Mouse (Mus musculus) ES-E14 (cell line): Measurements from ENCODE around the gene Car7. TPM values are rescaled to one million over a fixed set of nuclear protein-coding genes. Genes with fewer than 3 reads are reported as not detected.
"Not testable (repeated sequence)": the region's sequence is repeated elsewhere in the genome, so short reads cannot be mapped to it uniquely, and the experiment has no call there.

Experiments used
- DNase-seq: peaks from one replicate; pipeline ENCODE4 v3.0.0-alpha.2; 2013; ENCODE audit warnings: low read depth, low spot score
- H3K27ac ChIP-seq: 2 replicates; pipeline ENCODE4 v1.5.1; 2012; ENCODE audit warnings: low read depth, mild to moderate bottlenecking, low read length, moderate library complexity, mixed read lengths; ENCODE audit not compliant: poor library complexity, insufficient read depth, severe bottlenecking
- H3K36me3 ChIP-seq: 2 replicates; pipeline ENCODE4 v1.6.1; 2012; ENCODE audit warnings: mild to moderate bottlenecking, low read length, moderate library complexity, mixed read lengths; ENCODE audit not compliant: control insufficient read depth, poor library complexity, insufficient read depth, severe bottlenecking
- H3K4me1 ChIP-seq, 2 experiments: fragments of 150-350 bp in 1 of 2; sonication (generic) in 1 of 2; 2 replicates each; pipeline ENCODE4 v1.6.1; 2012; ENCODE audit warnings: low read length in 2 of 2, mild to moderate bottlenecking in 1 of 2, mixed read lengths in 1 of 2; ENCODE audit not compliant: control insufficient read depth in 2 of 2, insufficient read depth in 2 of 2, poor library complexity in 1 of 2
- H3K4me3 ChIP-seq, 2 experiments: fragments of 150-350 bp in 1 of 2; sonication (generic) in 1 of 2; 2 replicates each; pipeline ENCODE4 v1.5.1; 2012; ENCODE audit warnings: low read length in 2 of 2, low read depth in 1 of 2, mild to moderate bottlenecking in 1 of 2, mixed read lengths in 1 of 2; ENCODE audit not compliant: insufficient read depth in 1 of 2, poor library complexity in 1 of 2, severe bottlenecking in 1 of 2
- H3K9ac ChIP-seq: 2 replicates; pipeline ENCODE4 v1.6.1; 2012; ENCODE audit warnings: low read depth, mild to moderate bottlenecking, low read length, mixed read lengths; ENCODE audit not compliant: poor library complexity, insufficient read depth, severe bottlenecking
- H3K9me3 ChIP-seq: fragments of 150-350 bp; sonication (generic); 2 replicates; pipeline ENCODE4 v1.6.1; 2012; ENCODE audit warnings: low read depth, mild to moderate bottlenecking, low read length; ENCODE audit not compliant: control insufficient read depth, insufficient read depth
- CHD2 ChIP-seq: IDR thresholded peaks from 2 replicates; pipeline ENCODE4 v1.6.1; 2014; ENCODE audit warnings: mild to moderate bottlenecking, low read depth, low read length, inconsistent platforms
- HCFC1 ChIP-seq: IDR thresholded peaks from 2 replicates; pipeline ENCODE4 v1.6.1; 2012; ENCODE audit warnings: low read length, inconsistent platforms, borderline replicate concordance; ENCODE audit not compliant: insufficient read depth
- MAFK ChIP-seq: IDR thresholded peaks from 2 replicates; pipeline ENCODE4 v1.6.1; 2014; ENCODE audit warnings: mild to moderate bottlenecking, low read depth, low read length, inconsistent platforms; ENCODE audit not compliant: insufficient read depth
- ZC3H11A ChIP-seq: IDR thresholded peaks from 2 replicates; pipeline ENCODE4 v1.6.1; 2012; ENCODE audit warnings: low read depth, mild to moderate bottlenecking, inconsistent platforms, low read length, borderline replicate concordance
- ZNF384 ChIP-seq: IDR thresholded peaks from 2 replicates; pipeline ENCODE4 v1.6.1; 2012; ENCODE audit warnings: low read depth, low read length, inconsistent platforms
- in situ Hi-C, 2 experiments: fragments of 600-800 bp; cut with MboI; formaldehyde crosslinking; loops; one replicate each; pipeline ENCODE4 v1.15.1; 2025; ENCODE audit warnings: low sequenced_read_pairs in 2 of 2, inconsistent platforms in 1 of 2; ENCODE audit not compliant: unreplicated experiment in 2 of 2
- total RNA-seq: library from RNA; depleted of rRNA; stranded (reverse); fragments of 300-350 nt; gene quantifications from 2 replicates; pipeline ENCODE4 v1.2.3, GENCODE M21; 2012

Gene Car7
- total RNA-seq, 1 experiment = 1.1 TPM

GRCm38 (mm10) chr8:104570436-104571343 lies 36.2 kb downstream of the Car7 start:
- TF ChIP-seq CHD2 (no peak), MAFK (no peak), ZNF384 (no peak), HCFC1 (no peak), ZC3H11A (no peak)
- no peaks in the 10 kb centered on the region for H3K9me3 ChIP-seq
- H3K9ac ChIP-seq = peak overlapping the region; percentile 74
- H3K4me3 ChIP-seq = peak overlapping the region; percentile 53 to 75
- H3K4me1 ChIP-seq = peaks cover 0 to 3% of the 10 kb centered on the region in 2 experiments; a peak in 1 of 4 replicates
- DNase-seq = no peak
- no peaks in the 10 kb centered on the region for H3K36me3 ChIP-seq
- in situ Hi-C loops = no loop called here
- no peak overlapping the region for H3K27ac ChIP-seq

DNA sequence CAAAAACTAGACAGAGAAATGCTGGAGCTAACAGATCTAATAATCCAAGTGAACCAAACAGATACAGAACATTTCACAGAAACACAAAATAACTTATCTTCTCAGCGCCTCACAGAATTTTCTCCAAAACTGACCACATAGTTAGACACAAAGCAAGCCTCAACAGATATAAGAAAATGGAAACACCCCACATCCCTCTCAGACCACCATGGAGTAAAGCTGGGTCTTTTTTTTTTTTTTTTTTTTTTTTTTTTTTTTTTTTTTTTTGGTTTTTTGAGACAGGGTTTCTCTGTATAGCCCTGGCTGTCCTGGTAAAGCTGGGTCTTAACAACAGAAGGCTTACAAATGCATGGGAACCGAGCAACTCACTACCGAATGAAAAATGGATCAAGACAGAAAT lies 42.3 kb downstream of the Car7 start:
- no peak overlapping the region for H3K27ac ChIP-seq
- H3K9ac ChIP-seq = no peak overlapping the region
- H3K36me3 ChIP-seq = no peaks in the 10 kb centered on the region
- H3K9me3 ChIP-seq = no peaks in the 10 kb centered on the region
- DNase-seq = no peak
- peak; percentile 57; the same call in 1 of the 2 replicates for TF ChIP-seq ZNF384
- TF ChIP-seq ZC3H11A = no peak
- no peak overlapping the region for H3K4me3 ChIP-seq
- no peaks in the 10 kb centered on the region for H3K4me1 ChIP-seq
- in situ Hi-C loops = no loop called here

- H3K4me3 ChIP-seq, in situ Hi-C loops, H3K36me3 ChIP-seq, H3K27ac ChIP-seq, DNase-seq, H3K4me1 ChIP-seq, H3K9me3 ChIP-seq, H3K9ac ChIP-seq: not testable (repeated sequence)
These were observed 43.1 kb downstream of the Car7 start for GRCm38 (mm10) chr8:104577606-104578005.

GRCm38 (mm10) chr8:104584522-104584921 lies 50.0 kb downstream of the Car7 start:
- Histone ChIP-seq H3K27ac (no peak overlapping the region), H3K9ac (no peak overlapping the region), H3K36me3 (no peaks in the 10 kb centered on the region), H3K4me1 (no peaks in the 10 kb centered on the region), H3K9me3 (no peaks in the 10 kb centered on the region), H3K4me3 (no peak overlapping the region)
- DNase-seq = no peak
- in situ Hi-C loops = no loop called here
- no peak for TF ChIP-seq CHD2
- TF ChIP-seq MAFK = no peak
- TF ChIP-seq ZNF384 = no peak
- TF ChIP-seq ZC3H11A = no peak
- TF ChIP-seq HCFC1 = no peak

GRCm38 (mm10) chr8:104590284-104590683 lies 55.8 kb downstream of the Car7 start:
- Histone ChIP-seq H3K9me3 (no peaks in the 10 kb centered on the region), H3K4me1 (peaks cover 6 to 8% of the 10 kb centered on the region in 2 experiments; a peak in 3 of 4 replicates), H3K27ac (no peak overlapping the region), H3K9ac (no peak overlapping the region), H3K36me3 (peaks cover 16% of the 10 kb centered on the region), H3K4me3 (no peak overlapping the region)
- DNase-seq = no peak
- TF ChIP-seq ZC3H11A (no peak), MAFK (no peak), HCFC1 (no peak), ZNF384 (no peak), CHD2 (no peak)
- in situ Hi-C loops = no loop called here
